Mouse (Mus musculus) urinary bladder, postnatal 25 days (tissue): ENCODE data around the gene Lemd1.

Experiments used
- DNase-seq: peaks from one replicate; pipeline ENCODE4 v3.0.0; 2022; ENCODE audit warnings: low spot score

Gene Lemd1

GRCm38 (mm10) chr1:132202771-132203170 lies 11.5 kb downstream of the Lemd1 start:
- no peak for DNase-seq

GRCm38 (mm10) chr1:132205958-132206357 lies 14.7 kb downstream of the Lemd1 start:
- no peak for DNase-seq

- no peak for DNase-seq
Observed at GRCm38 (mm10) chr1:132206828-132207227, 15.6 kb downstream of the Lemd1 start.

GRCm38 (mm10) chr1:132208154-132208553 lies 16.9 kb downstream of the Lemd1 start:
- no peak for DNase-seq

- no peak for DNase-seq
Observed at GRCm38 (mm10) chr1:132209400-132209799, 18.2 kb downstream of the Lemd1 start.

GRCm38 (mm10) chr1:132210922-132211321 lies 19.7 kb downstream of the Lemd1 start:
- DNase-seq, result no peak

- no peak for DNase-seq
Observed at GRCm38 (mm10) chr1:132211672-132212071, 20.4 kb downstream of the Lemd1 start.

GRCm38 (mm10) chr1:132212218-132212617 lies 21.0 kb downstream of the Lemd1 start:
- DNase-seq, result peak; percentile 58

- no peak for DNase-seq
Observed at GRCm38 (mm10) chr1:132213076-132213475, 21.8 kb downstream of the Lemd1 start.

- no peak for DNase-seq
Observed at GRCm38 (mm10) chr1:132216276-132216675, 25.0 kb downstream of the Lemd1 start.

- no peak for DNase-seq
Observed at GRCm38 (mm10) chr1:132221627-132222026, 30.4 kb downstream of the Lemd1 start.

- no peak for DNase-seq
Observed at GRCm38 (mm10) chr1:132222166-132222565, 30.9 kb downstream of the Lemd1 start.

- no peak for DNase-seq
Observed at GRCm38 (mm10) chr1:132226297-132227080, 35.3 kb downstream of the Lemd1 start.

GRCm38 (mm10) chr1:132229667-132230066 lies 38.4 kb downstream of the Lemd1 start, which contains the start of gene Gm10188:
Gene Gm10188 (minus strand): TSS chr1:132229767.
- DNase-seq, result no peak

GRCm38 (mm10) chr1:132231470-132232274 lies 40.4 kb downstream of the Lemd1 start:
- DNase-seq, result no peak

GRCm38 (mm10) chr1:132233566-132233965 lies 42.3 kb downstream of the Lemd1 start:
- peak; percentile 28 for DNase-seq

GRCm38 (mm10) chr1:132234757-132235273 lies 43.6 kb downstream of the Lemd1 start:
- DNase-seq, result no peak

GRCm38 (mm10) chr1:132237585-132238159 lies 46.4 kb downstream of the Lemd1 start:
- DNase-seq, result peak; percentile 55

- no peak for DNase-seq
Observed at GRCm38 (mm10) chr1:132245010-132245409, 53.8 kb downstream of the Lemd1 start.

GRCm38 (mm10) chr1:132246137-132246536 lies 54.9 kb downstream of the Lemd1 start:
- no peak for DNase-seq

GRCm38 (mm10) chr1:132246641-132247040 lies 55.4 kb downstream of the Lemd1 start:
- DNase-seq, result no peak

GRCm38 (mm10) chr1:132254467-132254866 lies 63.2 kb downstream of the Lemd1 start:
- DNase-seq, result no peak
